ENCODE assay signal across 8 mouse cellular contexts in the genomic region with DNA sequence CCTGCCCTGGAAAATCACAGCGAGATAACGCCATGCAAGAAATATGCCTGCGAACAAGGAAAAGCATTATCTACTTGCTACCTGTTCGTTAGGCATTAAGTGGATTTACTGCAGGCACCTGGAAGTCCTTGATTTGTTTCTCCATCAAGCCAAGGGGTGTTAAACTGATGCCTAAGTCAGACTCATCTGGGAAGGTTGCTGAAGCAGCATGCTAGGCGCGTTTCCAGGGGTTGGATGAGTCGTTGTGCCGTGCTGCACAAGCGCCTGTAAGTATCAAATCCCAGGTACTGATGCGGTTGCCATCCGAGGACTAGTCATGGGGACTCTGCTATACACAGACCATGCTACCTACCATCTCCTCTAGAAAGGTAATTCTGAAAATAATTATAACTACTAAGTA. TPM values are rescaled to one million over a fixed set of nuclear protein-coding genes. Genes with fewer than 3 reads are reported as not detected.
A peak's percentile ranks its signal among the peaks of the same experiment; 100 is the strongest.
DNase-seq lines count a peak whose midpoint lies in the region; ATAC-seq lines count a peak whose summit lies in the region.

No protein-coding gene starts in this region.

- intact Hi-C loops in heart, postnatal 36 days (cut with DNase I) = loop anchor here (1.0 to 5.0 kb wide), 5 partner anchors 44 to 195 kb away; no protein-coding TSS in a partner anchor

- H3K4me2 ChIP-seq in heart, embryonic 11.5 days = peak overlapping the region; percentile 86
- peak overlapping the region; percentile 85; the same call in 1 of the 2 replicates for H3K4me2 ChIP-seq in hindbrain, embryonic 11.5 days (replicated peaks; ENCODE audit: low read depth, low read length)

- no peaks in the 10 kb centered on the region for H3K9me3 ChIP-seq in heart, embryonic 11.5 days (replicated peaks; ENCODE audit: control insufficient read depth, low read length)
- H3K9me3 ChIP-seq in hindbrain, embryonic 11.5 days (ENCODE audit: control insufficient read depth, low read length) = no peaks in the 10 kb centered on the region
- no peaks in the 10 kb centered on the region for H3K9me3 ChIP-seq in midbrain, embryonic 10.5 days (replicated peaks)

- peaks cover 18% of the 10 kb centered on the region for H3K4me1 ChIP-seq in heart, embryonic 11.5 days (ENCODE audit: control insufficient read depth, insufficient read depth, low read length)
- peaks cover 8% of the 10 kb centered on the region for H3K4me1 ChIP-seq in brown adipose tissue, adult 24 weeks (ENCODE audit: control insufficient read depth, insufficient read depth, insufficient read length, low read length)
- H3K4me1 ChIP-seq in hindbrain, embryonic 11.5 days (replicated peaks; ENCODE audit: control insufficient read depth, insufficient read depth, low read length) = no peaks in the 10 kb centered on the region
- peaks cover 52% of the 10 kb centered on the region for H3K4me1 ChIP-seq in midbrain, embryonic 10.5 days

- 0 out of 2 replicates have a peak overlapping the region, but pooled peaks have one; percentile 93 for H3K4me3 ChIP-seq in heart, embryonic 11.5 days (ENCODE audit: low read depth, low read length)
- no peak overlapping the region for H3K4me3 ChIP-seq in brown adipose tissue, adult 24 weeks (ENCODE audit: insufficient read depth, low read depth, low read length)
- H3K4me3 ChIP-seq in hindbrain, embryonic 11.5 days (ENCODE audit: low read depth, low read length) = no peak overlapping the region
- peak overlapping the region; percentile 93 for H3K4me3 ChIP-seq in midbrain, embryonic 10.5 days

- no peak for DNase-seq in heart, postnatal 36 days
- no peak for DNase-seq in hindbrain, embryonic 11.5 days (ENCODE audit: low spot score)
- no peak for DNase-seq in midbrain, embryonic 10.5 days (ENCODE audit: low spot score)
- no peak for DNase-seq in right cerebral cortex, postnatal 25 days
- no peak for DNase-seq in frontal cortex, adult 2 months (ENCODE audit: extremely low spot score in 1 of 2, low spot score in 1 of 2)
- no peak for DNase-seq in adrenal gland, adult 18-20 months (ENCODE audit: low spot score in 2 of 2)

- no peaks in the 10 kb centered on the region for H3K36me3 ChIP-seq in heart, embryonic 11.5 days (ENCODE audit: control insufficient read depth, insufficient read depth, low read length)
- no peaks in the 10 kb centered on the region for H3K36me3 ChIP-seq in hindbrain, embryonic 11.5 days (ENCODE audit: control insufficient read depth, insufficient read depth, low read length)
- H3K36me3 ChIP-seq in midbrain, embryonic 10.5 days = no peaks in the 10 kb centered on the region

- H3K27ac ChIP-seq in heart, embryonic 11.5 days (ENCODE audit: low read depth, low read length) = no peak overlapping the region
- 0 out of 2 replicates have a peak overlapping the region, but pooled peaks have one; percentile 22 for H3K27ac ChIP-seq in brown adipose tissue, adult 24 weeks (replicated peaks; ENCODE audit: low read depth, low read length)
- H3K27ac ChIP-seq in hindbrain, embryonic 11.5 days (ENCODE audit: low read depth, low read length) = no peak overlapping the region
- H3K27ac ChIP-seq in midbrain, embryonic 10.5 days (replicated peaks) = no peak overlapping the region

- no peaks in the 10 kb centered on the region for H3K27me3 ChIP-seq in heart, embryonic 11.5 days (ENCODE audit: control insufficient read depth, insufficient read depth, low read length)
- H3K27me3 ChIP-seq in hindbrain, embryonic 11.5 days (ENCODE audit: control insufficient read depth, insufficient read depth, low read length) = no peaks in the 10 kb centered on the region
- peaks cover 11% of the 10 kb centered on the region; the same call in 1 of the 2 replicates for H3K27me3 ChIP-seq in midbrain, embryonic 10.5 days (ENCODE audit: low read depth, poor library complexity, severe bottlenecking)

- no peak overlapping the region; the same call in 1 of the 2 replicates for H3K9ac ChIP-seq in heart, embryonic 11.5 days (ENCODE audit: low read depth, low read length)
- H3K9ac ChIP-seq in hindbrain, embryonic 11.5 days (ENCODE audit: low read depth, low read length) = no peak overlapping the region

- 19% methylated on average over 11 of the region's 11 CpGs for WGBS in heart, embryonic 11.5 days (ENCODE audit: insufficient replicate concordance)
- 31% methylated on average over 11 of the region's 11 CpGs for WGBS in hindbrain, embryonic 11.5 days
- 27% methylated on average over 11 of the region's 11 CpGs for WGBS in midbrain, embryonic 10.5 days

- ATAC-seq in heart, embryonic 11.5 days (replicated peaks; ENCODE audit: insufficient number of reproducible peaks, low FRiP score, low TSS enrichment) = no peak
- no peak for ATAC-seq in hindbrain, embryonic 11.5 days (ENCODE audit: low FRiP score)

RNA-seq across cellular contexts. Expression of a gene that starts 0.6 kb away (rescaled TPM):
- polyA plus RNA-seq in heart, embryonic 11.5 days (2014; fragmentation: Nextera tagmentation; extraction: Ambion mirVana) = 25.9 and 28.0 TPM in 2 replicates
- 10 to 100 TPM; 37.3 to 52.7 TPM for total RNA-seq in heart, postnatal 36 days (2021)
- 3.5 and 5.7 TPM in 2 replicates for polyA plus RNA-seq in brown adipose tissue, adult 24 weeks (2012; ENCODE audit: insufficient read depth, insufficient read length, missing spikeins)
- polyA plus RNA-seq in hindbrain, embryonic 11.5 days (2014; fragmentation: Nextera tagmentation; extraction: Ambion mirVana) = 43.0 and 47.1 TPM in 2 replicates
- polyA plus RNA-seq in midbrain, embryonic 10.5 days (2016; fragmentation: Nextera tagmentation; extraction: Ambion mirVana) = 28.2 and 37.8 TPM in 2 replicates
- polyA plus RNA-seq in frontal cortex, adult 2 months (2012; rRNA removed) = 20.8 and 22.9 TPM in 2 replicates
- total RNA-seq in adrenal gland, adult 18-20 months (2021) = 10 to 100 TPM; 37.4 to 54.0 TPM

RNA-seq across cellular contexts. Expression of a gene that starts 56.7 kb away (rescaled TPM):
- 128 and 136 TPM in 2 replicates for polyA plus RNA-seq in heart, embryonic 11.5 days (2014; fragmentation: Nextera tagmentation; extraction: Ambion mirVana)
- total RNA-seq in heart, postnatal 36 days (2021) = 1 to 10 TPM; 8.5 to 8.8 TPM
- 3.3 TPM in 1 of 2 replicates, not detected in the other for polyA plus RNA-seq in brown adipose tissue, adult 24 weeks (2012; ENCODE audit: insufficient read depth, insufficient read length, missing spikeins)
- polyA plus RNA-seq in hindbrain, embryonic 11.5 days (2014; fragmentation: Nextera tagmentation; extraction: Ambion mirVana) = 421 and 428 TPM in 2 replicates
- polyA plus RNA-seq in midbrain, embryonic 10.5 days (2016; fragmentation: Nextera tagmentation; extraction: Ambion mirVana) = 265 and 368 TPM in 2 replicates
- 1,035 and 1,066 TPM in 2 replicates for polyA plus RNA-seq in frontal cortex, adult 2 months (2012; rRNA removed)
- total RNA-seq in adrenal gland, adult 18-20 months (2021) = 100 to 1,000 TPM in 1 of 2 experiments, 10 to 100 TPM in 1; 55.1 to 104 TPM

Comparison
In these comparisons a context has a peak if more than half of its experiments do, and no peak if none do; other contexts are left out.
1. H3K4me3 ChIP-seq: peak in heart, embryonic 11.5 days (single experiment) and midbrain, embryonic 10.5 days (single experiment); none in brown adipose tissue, adult 24 weeks (single experiment) and hindbrain, embryonic 11.5 days (single experiment).
2. RNA of a gene that starts 56.7 kb away (polyA plus RNA-seq): 1,035 to 1,066 TPM in frontal cortex, adult 2 months, 421 to 428 TPM in hindbrain, embryonic 11.5 days, 265 to 368 TPM in midbrain, embryonic 10.5 days and 128 to 136 TPM in heart, embryonic 11.5 days; 3.3 TPM in brown adipose tissue, adult 24 weeks; every median in the first group is over 10 times any median in the second.